Mouse (Mus musculus) heart, postnatal 10 days (tissue): ENCODE measurements around the gene Tmem63c. TPM values are rescaled to one million over a fixed set of nuclear protein-coding genes. Genes with fewer than 3 reads are reported as not detected.
A peak's percentile ranks its signal among the peaks of the same experiment; 100 is the strongest.

Experiments
- DNase-seq, 2 experiments: peaks; one replicate each; pipeline ENCODE4 v3.0.0; 2021
- intact Hi-C: fragments of 180-260 bp; cut with DNase I; formaldehyde crosslinking; loops from one replicate; pipeline ENCODE4 v1.15.1; 2025
- total RNA-seq, 2 experiments: library from RNA; stranded (reverse); gene quantifications; 2 replicates each; pipeline ENCODE4 v1.2.3; 2021

Gene Tmem63c
- under 1 TPM; 0.17 to 0.25 TPM for total RNA-seq

DNA sequence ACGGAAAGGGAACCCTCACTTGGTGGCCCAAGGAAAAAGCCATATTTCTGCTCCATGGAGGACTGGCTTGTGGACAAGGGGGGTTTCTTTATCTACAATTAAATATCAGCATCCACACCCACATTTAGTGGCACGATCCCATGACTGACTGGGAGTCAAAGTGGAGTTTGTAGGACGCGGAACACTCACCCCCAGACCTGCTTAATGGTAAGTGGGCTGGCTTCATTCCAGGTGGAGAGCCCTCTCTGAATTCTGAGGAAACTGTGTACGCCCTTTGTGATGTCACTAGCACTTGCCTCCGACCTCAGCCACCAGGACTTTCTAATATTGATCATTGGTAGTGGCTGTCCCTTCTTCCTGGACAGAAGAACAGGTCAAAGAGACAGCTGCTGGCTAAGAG lies at the start of gene Tmem63c:
Gene Tmem63c (plus strand): TSS at position 301 of the 400 bp plus-strand sequence.
- no peak for DNase-seq
- intact Hi-C loops: no loop called here

DNA sequence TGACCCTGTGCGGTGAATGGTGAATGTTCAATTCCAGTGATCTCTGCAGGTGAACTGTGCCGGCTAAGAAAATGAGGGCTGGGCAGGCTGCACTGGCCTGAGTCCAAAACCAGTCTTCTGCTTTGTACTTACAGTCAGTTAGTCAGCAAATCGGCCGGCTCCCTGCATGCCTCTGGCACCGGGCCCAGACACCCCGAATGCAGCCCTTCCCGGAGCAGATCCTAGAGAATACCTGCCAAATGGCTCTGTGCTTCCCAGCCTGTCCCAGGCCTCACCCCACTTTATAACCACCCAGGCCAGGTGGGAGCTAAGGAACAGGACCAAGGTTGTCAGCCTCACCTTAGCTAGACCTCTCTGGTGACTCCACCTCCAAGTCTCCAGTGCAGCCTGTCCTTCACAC lies 47.9 kb upstream of the Tmem63c start:
- DNase-seq: peak; percentile 63 to 65
- intact Hi-C loops: loop anchor here (5.0 kb wide), 1 partner anchor 251 kb away; no protein-coding TSS in a partner anchor

GRCm38 (mm10) chr12:86973706-86974105 lies 47.4 kb upstream of the Tmem63c start:
- intact Hi-C loops: loop anchor here (1.0 to 5.0 kb wide), 4 partner anchors 17 to 251 kb away; no protein-coding TSS in a partner anchor
- DNase-seq: no peak

DNA sequence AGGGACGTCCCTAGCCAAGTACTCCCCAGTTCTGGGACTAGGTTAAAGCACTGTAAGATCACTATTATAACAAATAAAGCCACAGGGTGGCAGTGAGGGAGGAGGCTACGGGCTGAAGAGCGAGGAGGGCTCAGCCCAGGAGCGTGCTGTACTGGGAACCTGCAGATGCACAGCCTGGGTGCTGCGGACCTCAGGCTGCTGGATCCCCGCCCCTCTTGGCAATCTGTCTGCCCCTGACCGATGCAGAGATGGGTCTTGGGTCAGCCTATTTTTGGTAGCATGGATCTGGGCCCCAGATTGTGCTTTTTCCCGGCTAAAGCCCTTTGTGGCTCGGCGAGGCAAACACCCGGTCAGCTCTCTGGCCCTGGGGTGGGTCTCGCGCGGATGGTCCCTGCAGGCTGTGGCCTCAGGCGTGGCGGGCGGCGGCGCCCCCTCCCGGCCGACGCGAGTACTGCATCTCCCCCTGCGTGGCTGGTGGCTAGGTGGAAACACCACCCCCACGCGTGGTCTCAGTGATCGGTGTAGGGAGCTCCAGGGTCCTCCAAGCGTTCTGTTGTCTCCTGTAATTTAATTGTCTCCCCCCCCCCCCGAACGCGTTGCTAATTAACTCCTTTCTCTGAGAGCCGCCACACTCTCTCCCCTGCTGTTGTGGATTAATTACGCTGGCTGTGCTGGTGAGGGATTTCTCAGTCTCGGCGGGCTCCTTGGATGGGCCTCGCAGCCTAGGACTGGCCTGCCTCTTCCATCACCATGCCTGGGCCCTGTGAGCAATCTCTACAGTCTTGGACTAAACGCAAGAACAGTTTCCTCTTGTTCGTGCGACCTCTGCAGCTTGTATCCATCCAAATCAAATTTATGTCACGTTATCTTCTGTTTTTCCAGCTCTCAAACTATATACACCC lies 46.5 kb upstream of the Tmem63c start:
- peak; percentile 81 to 89 for DNase-seq
- intact Hi-C loops: loop anchor here (1.0 to 5.0 kb wide), 4 partner anchors 18 to 252 kb away; no protein-coding TSS in a partner anchor

DNA sequence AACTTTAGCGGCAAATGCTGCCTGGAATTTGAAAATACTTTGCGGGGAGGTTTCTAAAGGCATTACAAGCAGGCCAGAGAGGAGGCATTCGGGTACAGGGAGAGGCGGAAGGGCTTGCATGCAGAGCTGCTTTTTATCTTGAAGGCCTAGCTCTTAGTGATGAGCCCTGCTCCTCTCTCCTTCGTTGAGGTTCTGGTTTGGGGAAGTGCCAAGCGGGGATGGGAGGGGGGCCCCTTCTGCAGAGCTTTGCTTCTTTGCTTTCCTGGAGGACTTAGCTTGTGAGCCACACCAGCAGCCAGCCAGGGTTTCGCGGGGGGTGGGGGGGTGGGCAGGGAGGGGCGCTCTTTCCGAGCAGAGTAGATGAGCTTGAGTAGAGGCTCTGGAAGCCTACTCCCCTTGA lies 45.4 kb upstream of the Tmem63c start:
- intact Hi-C loops: loop anchor here (2.0 kb wide), 2 partner anchors 19 to 23 kb away; no protein-coding TSS in a partner anchor

DNA sequence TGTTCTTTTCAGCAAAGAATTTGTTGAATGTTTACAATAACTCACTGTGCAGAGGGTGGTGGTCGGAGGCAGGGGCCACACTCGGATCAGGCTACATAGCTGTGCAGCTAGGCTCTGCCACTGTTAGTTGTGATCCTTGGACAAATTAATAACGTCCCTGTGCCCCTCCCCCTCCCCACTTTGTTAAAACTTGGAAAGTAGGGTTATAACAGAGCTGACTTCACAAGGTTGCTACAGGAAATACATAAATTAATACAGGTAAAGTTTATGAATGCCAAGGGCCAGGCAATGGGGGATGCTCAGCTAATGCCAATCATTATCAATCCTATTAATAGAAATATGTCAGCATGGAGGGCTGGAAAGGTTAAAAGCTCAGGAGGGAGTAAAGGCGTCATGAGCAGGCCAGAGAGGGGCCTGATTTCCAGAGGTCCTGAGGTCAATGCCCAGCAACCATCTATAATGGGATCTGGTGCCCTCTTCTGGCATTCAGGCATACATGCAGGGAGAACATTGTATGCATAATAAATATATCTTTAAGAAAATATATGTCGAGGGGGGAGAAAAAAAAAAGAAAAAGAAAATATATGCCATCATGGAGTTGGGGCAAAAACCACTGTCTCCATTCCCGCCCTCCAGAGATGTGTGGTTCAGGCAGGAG lies 44.5 kb upstream of the Tmem63c start:
- no peak for DNase-seq
- intact Hi-C loops: loop anchor here (1.0 kb wide), 1 partner anchor 208 kb away; no protein-coding TSS in a partner anchor

More for the DNA sequence above, 45.4 kb upstream of the Tmem63c start:
- no peak for DNase-seq

GRCm38 (mm10) chr12:86977833-86978232 lies 43.3 kb upstream of the Tmem63c start:
- no peak for DNase-seq
- intact Hi-C loops: loop anchor here (1.0 kb wide), 1 partner anchor 210 kb away; no protein-coding TSS in a partner anchor

GRCm38 (mm10) chr12:86981180-86981579 lies 40.0 kb upstream of the Tmem63c start:
- DNase-seq: no peak
- intact Hi-C loops: loop anchor here (5.0 kb wide), 1 partner anchor 71 kb away; no protein-coding TSS in a partner anchor

DNA sequence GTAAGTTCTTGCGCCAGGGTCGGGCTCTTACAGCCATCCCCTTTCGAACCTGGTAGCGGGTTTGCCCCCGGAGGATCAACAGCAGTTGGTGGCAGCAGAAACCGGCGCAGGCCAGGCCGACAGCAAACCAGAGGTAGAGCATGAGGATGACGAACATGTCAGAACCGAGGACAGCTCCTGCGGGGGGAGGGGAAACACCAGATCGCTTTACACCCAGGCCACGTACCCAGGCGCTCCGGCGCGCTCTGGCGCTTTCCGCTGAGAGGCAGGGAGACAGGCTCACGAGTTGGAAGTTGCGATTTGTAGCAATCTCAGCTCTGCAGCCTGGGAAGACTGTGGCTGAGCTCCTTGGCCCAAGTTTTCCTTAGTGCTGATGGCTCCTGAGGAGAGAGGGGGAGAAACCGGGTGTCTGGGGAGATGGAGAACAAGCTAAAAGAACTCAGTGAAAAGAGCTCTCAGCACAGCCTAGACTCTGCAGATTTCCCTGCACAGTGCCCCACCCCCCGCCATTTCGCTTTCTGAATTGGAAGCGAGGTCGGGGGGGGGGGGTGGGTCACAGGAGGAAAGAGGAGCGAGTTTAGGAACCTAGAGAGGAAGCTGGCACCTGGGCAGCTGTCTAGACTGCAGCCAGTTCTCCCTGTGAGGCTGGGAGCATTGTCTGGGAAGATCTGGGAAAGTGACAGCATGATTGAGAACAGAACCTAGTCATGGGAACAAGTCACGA lies 37.5 kb upstream of the Tmem63c start:
- DNase-seq: peak; percentile 79 to 85
- intact Hi-C loops: loop anchor here (5.0 kb wide), 1 partner anchor 69 kb away; no protein-coding TSS in a partner anchor

DNA sequence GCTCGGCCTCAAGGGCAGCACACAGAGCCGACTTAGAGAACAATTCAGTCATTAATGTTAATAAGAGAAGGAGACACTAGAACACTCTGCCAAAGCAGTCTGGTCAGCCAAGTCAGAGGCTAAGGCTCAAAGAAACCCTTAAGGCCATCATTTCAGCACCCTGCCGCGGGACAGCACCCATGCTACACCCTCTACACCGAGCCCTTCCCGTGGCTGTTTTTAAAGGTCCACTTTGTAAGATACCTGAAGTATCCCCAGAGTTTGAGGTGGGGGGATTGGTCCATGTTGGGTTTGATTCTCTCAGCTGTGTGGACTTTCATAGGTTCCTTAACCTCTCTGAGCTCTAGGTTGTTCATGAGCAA lies 37.0 kb upstream of the Tmem63c start:
- DNase-seq: peak; percentile 63 to 75

GRCm38 (mm10) chr12:86986562-86986961 lies 34.6 kb upstream of the Tmem63c start:
- no peak for DNase-seq
- intact Hi-C loops: no loop called here

More for the DNA sequence above, 37.0 kb upstream of the Tmem63c start:
- intact Hi-C loops: loop anchor here (5.0 kb wide), 1 partner anchor 68 kb away; no protein-coding TSS in a partner anchor

DNA sequence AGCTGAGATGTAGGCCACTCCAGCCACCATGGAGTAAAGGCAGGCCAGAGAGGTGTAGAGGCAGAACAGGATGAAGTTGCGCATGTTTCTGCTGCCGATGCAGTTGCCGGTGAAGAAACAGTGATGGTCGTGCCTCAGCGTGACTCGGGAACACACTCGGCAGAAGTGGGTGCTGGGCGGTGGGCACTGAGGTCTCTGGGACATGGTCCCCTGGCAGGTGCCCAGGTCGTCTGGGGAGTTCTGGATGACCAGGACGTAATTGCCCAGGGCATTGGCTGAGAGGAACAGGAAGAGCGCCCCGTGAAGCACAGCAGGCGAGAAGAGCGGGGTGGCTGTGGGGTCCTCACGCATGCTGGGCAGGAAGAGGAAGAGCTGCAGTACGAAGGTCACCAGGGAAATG lies 32.9 kb upstream of the Tmem63c start:
- intact Hi-C loops: no loop called here

GRCm38 (mm10) chr12:86989378-86989777 lies 31.8 kb upstream of the Tmem63c start:
- intact Hi-C loops: no loop called here
- no peak for DNase-seq

More for the DNA sequence above, 32.9 kb upstream of the Tmem63c start:
- DNase-seq: no peak

DNA sequence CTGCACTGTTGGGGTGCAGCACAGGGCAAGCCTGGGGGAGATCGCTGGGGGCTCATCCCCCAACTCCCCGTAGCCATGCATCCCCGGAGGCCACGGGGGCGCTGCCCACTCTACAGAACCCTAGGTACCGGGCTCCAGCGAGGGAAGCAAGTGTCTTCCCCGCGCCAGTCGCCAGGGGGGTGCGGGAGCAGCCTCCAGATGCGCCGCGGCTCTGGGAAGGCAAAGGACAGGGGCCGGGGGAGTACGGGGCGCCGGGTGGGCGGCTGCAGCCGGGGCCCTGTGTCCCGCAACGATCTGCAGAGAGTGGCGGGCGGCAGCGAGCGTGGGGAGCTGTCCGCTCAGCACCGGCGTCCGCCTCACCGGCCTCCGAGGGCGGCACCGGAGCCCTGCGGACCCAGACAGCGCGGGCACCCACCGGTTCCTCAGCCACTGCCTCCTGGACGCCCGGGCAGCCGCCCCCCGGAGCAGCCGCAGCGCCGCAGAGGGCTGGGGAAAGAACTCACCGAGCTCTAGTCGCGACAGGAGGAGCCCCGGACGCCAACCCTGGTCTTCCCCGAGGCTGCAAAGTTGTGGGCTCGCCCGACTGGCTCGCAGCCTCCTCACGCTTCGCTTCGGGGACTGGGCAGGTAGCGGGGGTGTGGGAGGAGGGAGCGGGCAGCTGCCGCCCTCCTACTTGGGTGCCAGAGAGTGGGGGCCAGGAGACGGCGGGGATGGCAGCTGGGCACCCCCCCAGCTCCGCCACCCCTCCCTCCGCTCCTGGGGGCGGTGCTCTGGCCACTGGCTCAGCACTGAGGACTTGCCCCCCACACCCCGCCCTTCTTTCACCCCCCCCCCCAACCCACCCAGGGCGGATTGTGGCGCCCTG lies 31.0 kb upstream of the Tmem63c start, which contains the start of gene Zdhhc22:
Gene Zdhhc22 (minus strand): TSS at position 541 of the 865 bp plus-strand sequence.
- intact Hi-C loops: no loop called here
- peak; percentile 50 to 56 for DNase-seq

- intact Hi-C loops: no loop called here
- DNase-seq: no peak
Observed at GRCm38 (mm10) chr12:86990755-86991110, 30.4 kb upstream of the Tmem63c start.

DNA sequence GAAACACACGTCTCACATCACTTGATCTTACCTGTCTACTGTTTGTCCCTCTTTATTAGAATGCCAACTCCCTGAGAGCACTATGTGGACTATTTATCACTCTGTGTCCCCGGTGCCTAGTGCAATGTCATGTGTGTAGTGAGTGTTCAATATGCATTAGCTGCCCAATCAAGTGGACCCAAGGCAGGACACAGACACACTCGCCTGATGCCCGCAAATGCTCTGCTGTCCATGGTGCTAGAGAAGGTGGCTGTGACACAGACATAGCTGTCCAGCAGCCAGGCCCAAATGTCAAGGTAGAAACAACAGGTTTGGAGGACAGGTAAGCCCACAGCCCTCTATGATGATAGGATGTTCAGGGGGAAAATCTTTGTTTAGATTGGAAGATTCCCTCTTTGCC lies 27.0 kb upstream of the Tmem63c start:
- intact Hi-C loops: no loop called here
- DNase-seq: peak; percentile 41 to 58

GRCm38 (mm10) chr12:86994776-86995175 lies 26.4 kb upstream of the Tmem63c start:
- intact Hi-C loops: no loop called here
- DNase-seq: no peak

GRCm38 (mm10) chr12:86995931-86996330 lies 25.2 kb upstream of the Tmem63c start:
- intact Hi-C loops: no loop called here
- DNase-seq: no peak

- DNase-seq: no peak
- intact Hi-C loops: loop anchor here (2.0 kb wide), 1 partner anchor 24 kb away; no protein-coding TSS in a partner anchor
Observed at GRCm38 (mm10) chr12:86998699-86999098, 22.4 kb upstream of the Tmem63c start.
